Comparison of ENCODE assay signal across 9 mouse cellular contexts in genomic region chr1:133920876-133921275, GRCm38 (mm10). TPM values are rescaled to one million over a fixed set of nuclear protein-coding genes. Genes with fewer than 3 reads are reported as not detected.
DNase-seq lines count a peak whose midpoint lies in the region; ATAC-seq lines count a peak whose summit lies in the region.
"Had no signal": no experiment of that assay in that cellular context is flagged by ENCODE, and none has a peak within 500 bp of the region (broad histone marks: within the 10 kb centered on the region; RNA-seq: fewer than 3 reads in every experiment).

No protein-coding gene starts in this region.

- DNase-seq in R1 (ENCODE audit: low read depth, low spot score) (peak; percentile 23), MN1 (ENCODE audit: low spot score) (no peak)
- DNase-seq in forebrain, embryonic 14.5 days (ENCODE audit: low spot score), result no peak
- no peak for DNase-seq in midbrain, embryonic 10.5 days (ENCODE audit: low spot score)
- DNase-seq in urinary bladder, postnatal 10 days (ENCODE audit: low spot score), result no peak
- no peak for DNase-seq in kidney, postnatal 36 days

- no peaks in the 10 kb centered on the region for H3K36me3 ChIP-seq in heart, embryonic 16.5 days (ENCODE audit: control insufficient read depth, insufficient read depth)
- no peaks in the 10 kb centered on the region for H3K36me3 ChIP-seq in heart, embryonic 11.5 days (ENCODE audit: control insufficient read depth, insufficient read depth, low read length)
- no peaks in the 10 kb centered on the region for H3K36me3 ChIP-seq in forebrain, embryonic 14.5 days (ENCODE audit: control insufficient read depth, insufficient read depth, low read length)
- no peaks in the 10 kb centered on the region for H3K36me3 ChIP-seq in midbrain, embryonic 10.5 days
- H3K36me3 ChIP-seq: heart, embryonic 10.5 days had no signal

- no peaks in the 10 kb centered on the region for H3K27me3 ChIP-seq in heart, embryonic 16.5 days (ENCODE audit: control insufficient read depth, insufficient read depth, low read length)
- H3K27me3 ChIP-seq in heart, embryonic 11.5 days (ENCODE audit: control insufficient read depth, insufficient read depth, low read length), result 0 out of 2 replicates have a peak, but pooled peaks cover 2% of the 10 kb centered on the region
- H3K27me3 ChIP-seq in forebrain, embryonic 14.5 days (replicated peaks; ENCODE audit: control insufficient read depth, insufficient read depth, low read length), result no peaks in the 10 kb centered on the region
- H3K27me3 ChIP-seq in midbrain, embryonic 10.5 days (ENCODE audit: low read depth, poor library complexity, severe bottlenecking), result peaks cover 21% of the 10 kb centered on the region

- H3K4me3 ChIP-seq in heart, embryonic 16.5 days (ENCODE audit: low read length), result no peak overlapping the region
- H3K4me3 ChIP-seq in heart, embryonic 11.5 days (ENCODE audit: low read depth, low read length), result no peak overlapping the region
- H3K4me3 ChIP-seq in forebrain, embryonic 14.5 days (ENCODE audit: low read depth, low read length), result no peak overlapping the region
- H3K4me3 ChIP-seq in midbrain, embryonic 10.5 days, result no peak overlapping the region
- H3K4me3 ChIP-seq: heart, embryonic 10.5 days had no signal

- 41% methylated on average over 3 of the region's 3 CpGs for WGBS in heart, embryonic 16.5 days
- whole genome bisulfite sequencing in heart, embryonic 11.5 days (ENCODE audit: insufficient replicate concordance), result 49% methylated on average over 3 of the region's 3 CpGs
- 12% methylated on average over 3 of the region's 3 CpGs for WGBS in forebrain, embryonic 14.5 days
- 45% methylated on average over 3 of the region's 3 CpGs for WGBS in midbrain, embryonic 10.5 days

- no peaks in the 10 kb centered on the region for H3K9me3 ChIP-seq in heart, embryonic 16.5 days (replicated peaks; ENCODE audit: control insufficient read depth, low read length)
- H3K9me3 ChIP-seq in heart, embryonic 11.5 days (replicated peaks; ENCODE audit: control insufficient read depth, low read length), result no peaks in the 10 kb centered on the region
- H3K9me3 ChIP-seq in forebrain, embryonic 14.5 days (replicated peaks; ENCODE audit: control insufficient read depth, low read length), result no peaks in the 10 kb centered on the region
- no peaks in the 10 kb centered on the region; the same call in 1 of the 2 replicates for H3K9me3 ChIP-seq in midbrain, embryonic 10.5 days (replicated peaks)
- H3K9me3 ChIP-seq: heart, embryonic 10.5 days had no signal

- H3K27ac ChIP-seq in heart, embryonic 16.5 days (ENCODE audit: low read length), result peak overlapping the region; percentile 75
- no peak overlapping the region for H3K27ac ChIP-seq in heart, embryonic 11.5 days (ENCODE audit: low read depth, low read length)
- peak overlapping the region; percentile 46; the same call in 1 of the 2 replicates for H3K27ac ChIP-seq in forebrain, embryonic 14.5 days (ENCODE audit: low read depth, low read length)
- peak overlapping the region; percentile 65 for H3K27ac ChIP-seq in midbrain, embryonic 10.5 days (replicated peaks)
- H3K27ac ChIP-seq: heart, embryonic 10.5 days had no signal

- H3K9ac ChIP-seq in heart, embryonic 16.5 days (ENCODE audit: low read length), result peak overlapping the region; percentile 56
- H3K9ac ChIP-seq in heart, embryonic 11.5 days (ENCODE audit: low read depth, low read length), result no peak overlapping the region
- no peak overlapping the region for H3K9ac ChIP-seq in forebrain, embryonic 14.5 days (ENCODE audit: low read length)

- peaks cover 37% of the 10 kb centered on the region for H3K4me1 ChIP-seq in heart, embryonic 16.5 days (ENCODE audit: control insufficient read depth, insufficient read depth, low read length)
- peaks cover 14% of the 10 kb centered on the region for H3K4me1 ChIP-seq in heart, embryonic 11.5 days (ENCODE audit: control insufficient read depth, insufficient read depth, low read length)
- H3K4me1 ChIP-seq in forebrain, embryonic 14.5 days (ENCODE audit: control insufficient read depth, insufficient read depth, low read length), result peaks cover 25% of the 10 kb centered on the region
- peaks cover 41% of the 10 kb centered on the region for H3K4me1 ChIP-seq in midbrain, embryonic 10.5 days

- peak overlapping the region; percentile 49 for H3K4me2 ChIP-seq in heart, embryonic 16.5 days (ENCODE audit: low read depth, low read length)
- H3K4me2 ChIP-seq in heart, embryonic 11.5 days, result no peak overlapping the region
- peak overlapping the region; percentile 12; the same call in 1 of the 2 replicates for H3K4me2 ChIP-seq in forebrain, embryonic 14.5 days (ENCODE audit: low read length)

- no peak for ATAC-seq in heart, embryonic 16.5 days (replicated peaks; ENCODE audit: extremely low read depth, insufficient read depth, low FRiP score)
- ATAC-seq in heart, embryonic 11.5 days (replicated peaks; ENCODE audit: insufficient number of reproducible peaks, low FRiP score, low TSS enrichment), result no peak
- no peak for ATAC-seq in forebrain, embryonic 14.5 days

RNA-seq across cellular contexts. Expression of gene Prelp, which starts 0.3 kb away (rescaled TPM):
- polyA plus RNA-seq in heart, embryonic 16.5 days (2015; fragmentation: Nextera tagmentation; extraction: Ambion mirVana), result 4.4 and 5.6 TPM in 2 replicates
- polyA plus RNA-seq in heart, embryonic 11.5 days (2014; fragmentation: Nextera tagmentation; extraction: Ambion mirVana), result 0.55 and 1.1 TPM in 2 replicates
- polyA plus RNA-seq in forebrain, embryonic 14.5 days (2014; fragmentation: Nextera tagmentation; extraction: Ambion mirVana), result 2.6 and 5.5 TPM in 2 replicates
- 0.31 and 0.67 TPM in 2 replicates for polyA plus RNA-seq in midbrain, embryonic 10.5 days (2016; fragmentation: Nextera tagmentation; extraction: Ambion mirVana)

RNA-seq across cellular contexts. Expression of gene Optc, which starts 13.1 kb away (rescaled TPM):
- polyA plus RNA-seq in heart, embryonic 16.5 days (2015; fragmentation: Nextera tagmentation; extraction: Ambion mirVana), result 0.28 and 0.36 TPM in 2 replicates
- polyA plus RNA-seq in heart, embryonic 11.5 days (2014; fragmentation: Nextera tagmentation; extraction: Ambion mirVana), result 0.21 and 1.0 TPM in 2 replicates
- polyA plus RNA-seq in forebrain, embryonic 14.5 days (2014; fragmentation: Nextera tagmentation; extraction: Ambion mirVana), result 2.4 and 3.4 TPM in 2 replicates
- 0.86 and 1.7 TPM in 2 replicates for polyA plus RNA-seq in midbrain, embryonic 10.5 days (2016; fragmentation: Nextera tagmentation; extraction: Ambion mirVana)
